Mouse (Mus musculus) adrenal gland, adult 18-20 months (tissue): ENCODE data around the gene Siah2. TPM values are rescaled to one million over a fixed set of nuclear protein-coding genes. Genes with fewer than 3 reads are reported as not detected.

ENCODE experiments used
- DNase-seq, 2 experiments: peaks; one replicate each; pipeline ENCODE4 v3.0.0; 2021 to 2022; ENCODE audit warnings: low spot score in 2 of 2
- long read RNA-seq, 2 experiments: library from polyadenylated mRNA; stranded (forward); transcript quantifications; one replicate each; pipeline ENCODE4 v2.0.0; 2021
- total RNA-seq, 2 experiments: library from RNA; stranded (reverse); gene quantifications; 1 replicate in 1 of 2; 2 replicates in 1 of 2; pipeline ENCODE4 v1.2.3; 2021

The Siah2 gene
- 10 to 100 TPM; 19.8 to 29.9 TPM for total RNA-seq
- long read RNA-seq, experiment 1, transcript Siah2-201 (2 exons, 2,511 nt), result major isoform, 35 of 35 reads
- long read RNA-seq, experiment 1, partial matches to known transcripts, result 0 of 35 reads
- long read RNA-seq, experiment 1, other reads (novel, unspliced or antisense), result 0 of 35 reads
- long read RNA-seq, experiment 2, transcript Siah2-201 (2 exons, 2,511 nt), result major isoform, 43 of 46 reads
- long read RNA-seq, experiment 2, partial matches to known transcripts, result 0 of 46 reads
- long read RNA-seq, experiment 2, other reads (novel, unspliced or antisense), result 3 of 46 reads

GRCm38 (mm10) chr3:58691997-58692721 is at the start of gene Siah2:
TSS of gene Siah2 (minus strand) at chr3:58692400.
- peak; percentile 89 to 91 for DNase-seq

DNA sequence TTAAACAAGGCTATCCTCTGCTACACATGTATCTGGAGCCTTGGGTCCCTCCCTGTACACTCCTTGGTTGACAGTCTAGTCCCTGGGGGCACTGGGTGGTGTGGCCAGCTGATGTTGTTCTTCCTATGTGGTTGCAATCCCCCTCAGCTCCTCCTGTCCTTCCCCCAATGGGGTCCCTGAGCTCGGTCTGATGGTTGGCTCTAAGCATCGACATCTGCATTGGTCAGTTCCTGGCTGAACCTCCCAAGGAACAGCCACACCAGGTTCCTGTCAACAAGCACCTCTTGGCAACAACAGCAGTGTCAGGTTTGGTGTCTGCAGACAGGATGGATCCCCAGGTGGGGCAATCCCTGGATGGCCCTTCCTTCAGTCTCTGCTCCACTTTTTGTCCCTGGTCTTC is 47.3 kb upstream of the Siah2 start:
- no peak for DNase-seq

DNA sequence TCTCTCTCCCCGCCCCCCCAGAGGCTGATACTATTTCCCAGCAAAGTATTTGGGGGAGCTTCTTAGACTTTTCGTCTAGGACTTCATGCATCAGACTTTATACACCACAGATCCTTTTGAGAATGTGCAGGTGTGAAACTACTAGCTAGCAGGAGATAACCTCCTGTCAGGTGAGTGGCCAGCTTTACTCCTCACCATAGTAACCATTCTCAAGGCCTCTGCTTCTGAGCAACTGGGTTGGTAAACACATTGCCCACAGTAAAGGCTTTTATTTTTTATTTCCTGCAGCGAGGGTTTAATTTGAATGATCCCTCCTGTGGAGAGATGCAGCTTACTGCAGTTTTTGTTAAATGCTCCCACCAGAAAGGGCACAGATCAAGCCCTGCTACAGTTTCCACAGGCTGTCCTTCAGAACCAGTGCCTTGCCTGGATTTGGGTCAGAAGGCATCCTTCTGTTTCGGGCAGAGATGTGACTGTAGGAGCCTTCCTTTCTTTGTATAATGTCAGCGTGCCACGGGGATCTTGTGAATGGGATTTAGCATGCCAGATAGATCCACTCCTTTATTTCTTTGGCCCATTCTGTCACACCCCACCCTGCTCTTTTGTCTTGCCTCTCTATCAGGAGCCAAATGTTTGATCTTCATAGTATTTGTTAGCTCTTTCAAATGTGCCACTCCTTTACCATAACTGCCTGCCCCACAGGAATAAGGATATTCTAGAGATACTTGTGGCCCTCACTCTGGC is 46.3 kb upstream of the Siah2 start:
- DNase-seq, result no peak

DNA sequence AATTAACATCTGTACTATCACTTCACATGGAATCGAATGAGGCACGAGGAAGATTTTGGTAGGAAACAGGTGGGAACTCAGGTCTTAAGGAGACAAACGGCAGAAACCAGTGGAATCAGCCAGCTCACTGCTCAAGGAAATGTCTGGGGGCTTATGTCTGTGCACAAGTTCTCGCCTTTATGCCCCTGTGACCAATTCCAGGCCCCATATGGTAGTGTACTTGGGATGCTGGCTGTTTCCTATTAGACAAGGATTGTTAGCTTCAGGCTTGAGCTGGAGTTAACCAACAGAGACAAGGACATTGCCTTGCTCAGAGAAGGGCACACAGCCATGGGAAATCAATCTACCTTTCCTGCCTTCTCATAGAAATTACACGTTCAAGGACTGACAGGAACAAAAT is 39.3 kb upstream of the Siah2 start:
- no peak for DNase-seq

GRCm38 (mm10) chr3:58730580-58730979 is 38.4 kb upstream of the Siah2 start:
- no peak for DNase-seq

GRCm38 (mm10) chr3:58729549-58729948 is 37.3 kb upstream of the Siah2 start:
- DNase-seq, result no peak

- DNase-seq, result no peak
Observed at GRCm38 (mm10) chr3:58727601-58728000, 35.4 kb upstream of the Siah2 start.

DNA sequence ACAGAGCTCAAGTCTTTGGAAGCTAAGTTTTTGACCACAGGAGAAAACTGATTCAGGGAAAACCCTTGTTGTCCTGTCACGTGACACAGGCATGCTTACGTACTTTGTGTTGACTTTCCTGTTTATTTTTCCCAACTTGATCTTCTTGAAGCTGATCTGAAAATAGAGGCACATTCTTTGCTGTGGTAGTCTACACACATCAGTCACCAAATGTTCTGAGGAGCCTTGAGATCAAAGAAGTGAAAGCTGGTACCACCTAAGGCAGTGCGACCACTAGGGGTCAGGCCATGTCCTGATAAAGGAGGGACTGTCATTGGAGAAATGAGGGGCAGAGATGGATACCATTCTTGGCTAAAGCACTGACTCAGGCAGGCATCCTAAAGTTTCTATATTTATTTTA is 34.8 kb upstream of the Siah2 start:
- peak in 1 of 2 experiments; percentile 40 for DNase-seq

DNA sequence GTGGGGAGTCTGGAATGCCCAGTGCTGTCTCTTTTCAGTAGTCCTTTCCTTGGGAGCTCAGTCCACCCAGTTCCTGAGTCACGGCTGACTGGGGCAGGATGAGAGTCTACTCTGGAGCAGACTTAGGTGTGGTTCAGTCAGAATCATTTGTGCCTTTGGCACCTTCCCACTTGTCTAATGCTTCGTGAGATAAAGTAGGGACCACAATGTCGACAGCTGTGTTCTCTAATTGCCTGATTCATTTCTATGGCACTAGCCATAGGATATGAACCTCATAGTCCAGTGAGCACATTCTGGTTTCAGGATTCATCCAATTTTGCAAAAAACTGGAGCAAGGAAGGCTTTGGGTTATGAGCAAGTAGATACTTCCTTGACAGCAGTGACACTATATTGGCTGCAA is 34.2 kb upstream of the Siah2 start:
- DNase-seq, result no peak

GRCm38 (mm10) chr3:58724815-58725214 is 32.6 kb upstream of the Siah2 start:
- no peak for DNase-seq

- no peak for DNase-seq
Observed at GRCm38 (mm10) chr3:58723656-58724055, 31.5 kb upstream of the Siah2 start.

DNA sequence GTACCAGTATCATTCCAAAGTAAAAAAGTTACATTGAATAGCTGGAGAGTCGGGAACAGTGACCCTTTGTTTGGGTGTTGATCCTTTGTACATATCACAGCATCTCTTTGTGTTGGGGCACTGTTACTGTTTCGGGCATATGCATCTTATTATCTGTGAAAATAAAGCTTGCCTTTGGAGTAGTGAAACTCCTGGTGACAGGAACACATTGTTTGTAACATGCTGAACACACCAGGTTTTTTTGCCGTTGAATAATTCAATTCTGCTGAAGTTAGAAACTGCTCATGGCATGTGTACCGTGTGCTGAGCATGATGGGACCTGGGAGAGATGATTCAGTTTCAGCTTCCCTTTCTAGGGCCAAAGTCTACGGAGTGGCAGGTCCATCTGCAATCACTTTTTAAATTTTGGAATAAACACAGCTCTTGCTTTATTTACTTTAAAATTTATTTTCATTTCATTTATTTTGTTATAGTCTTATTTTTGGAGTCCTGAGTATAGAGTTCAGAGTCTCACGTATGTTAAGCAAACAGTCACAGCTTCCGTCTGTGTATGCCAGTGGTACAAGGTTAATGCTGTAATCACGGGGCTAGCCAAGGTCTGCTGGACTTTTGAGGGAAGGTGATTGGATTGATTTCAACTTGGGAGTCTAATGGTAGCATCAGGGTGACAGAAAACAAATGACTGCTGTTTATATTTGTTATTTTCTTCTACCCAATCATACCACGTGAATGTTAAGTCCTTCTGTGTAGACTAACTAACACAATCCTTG is 27.4 kb upstream of the Siah2 start:
- no peak for DNase-seq

- no peak for DNase-seq
Observed at GRCm38 (mm10) chr3:58716705-58717104, 24.5 kb upstream of the Siah2 start.

- no peak for DNase-seq
Observed at GRCm38 (mm10) chr3:58714767-58715166, 22.6 kb upstream of the Siah2 start.

DNA sequence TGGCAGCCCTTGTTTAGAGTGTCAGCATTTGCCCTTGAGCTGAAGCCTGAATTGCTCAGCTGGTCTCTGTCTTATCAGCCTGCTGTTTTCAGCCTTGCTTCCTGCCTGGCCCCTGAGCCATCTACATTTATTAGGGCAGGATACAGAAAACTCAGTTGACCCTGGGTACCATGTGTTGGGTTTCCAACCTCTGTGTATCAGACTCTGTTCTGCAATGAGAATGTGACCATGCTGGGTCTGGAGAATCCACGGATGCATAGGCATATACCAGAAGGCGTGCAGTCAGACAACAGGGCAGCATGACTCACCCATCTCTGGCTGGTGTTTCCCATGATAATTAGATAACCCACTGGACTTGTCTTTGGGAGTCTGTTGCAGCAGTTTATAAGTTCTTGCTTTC is 21.8 kb upstream of the Siah2 start:
- DNase-seq, result peak in 1 of 2 experiments; percentile 17

DNA sequence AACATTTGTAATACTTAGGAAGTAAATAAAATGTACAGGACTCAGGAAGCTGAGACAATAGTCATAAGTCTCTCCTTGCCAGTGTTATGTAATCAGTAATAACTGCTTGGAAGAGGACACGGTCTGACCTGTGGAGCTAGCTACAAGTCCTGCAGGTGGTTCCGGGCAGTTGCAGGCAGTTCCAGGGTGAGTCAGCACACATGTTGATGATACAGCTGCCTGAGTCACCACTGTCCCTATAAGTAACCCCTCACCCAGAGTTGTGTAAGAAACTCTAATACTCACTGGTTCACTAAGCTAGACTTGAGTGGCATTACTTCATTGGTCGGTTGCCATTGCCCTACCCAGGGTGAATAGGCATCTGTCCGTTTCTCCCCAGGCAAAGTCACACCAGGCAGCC is 21.0 kb upstream of the Siah2 start:
- DNase-seq, result no peak

DNA sequence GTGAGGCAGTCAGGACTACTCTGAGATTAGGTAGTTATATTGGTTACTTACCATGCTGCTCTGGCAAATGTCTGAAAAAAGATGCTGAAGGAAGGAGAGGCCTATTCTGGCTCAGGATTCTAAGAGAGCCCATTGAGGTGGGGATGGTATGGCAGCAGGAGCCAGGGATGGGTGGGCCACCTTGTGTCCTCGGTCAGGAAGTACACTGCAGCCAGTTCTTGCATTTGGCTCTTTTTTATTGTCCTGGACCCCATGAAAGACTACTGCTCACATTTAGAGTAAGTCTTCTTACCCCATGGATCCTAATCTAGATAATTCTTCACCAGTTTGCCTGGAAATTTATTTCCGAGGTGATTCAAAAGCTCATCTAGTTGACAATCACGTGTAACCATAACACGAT is 12.3 kb upstream of the Siah2 start:
- DNase-seq, result no peak

DNA sequence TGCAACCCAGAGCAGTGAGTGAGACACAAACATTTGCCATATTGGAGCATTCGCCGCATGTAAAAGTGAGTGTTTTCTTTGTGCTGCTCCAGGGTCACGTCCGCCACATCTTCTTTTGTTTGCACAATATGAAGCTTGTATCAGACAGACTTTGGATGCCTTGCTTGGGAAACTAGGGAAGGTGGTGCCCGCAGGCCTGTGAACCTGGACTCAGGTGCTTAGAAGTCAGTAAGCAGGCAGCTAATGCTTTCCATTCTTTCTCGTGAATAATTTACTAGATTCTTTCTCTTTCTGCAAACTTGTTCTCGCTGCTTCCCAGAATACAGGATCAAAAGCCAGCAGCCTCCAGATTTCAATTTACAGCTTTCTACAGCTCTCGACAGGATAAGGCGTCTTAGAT is 11.5 kb upstream of the Siah2 start:
- DNase-seq, result no peak

DNA sequence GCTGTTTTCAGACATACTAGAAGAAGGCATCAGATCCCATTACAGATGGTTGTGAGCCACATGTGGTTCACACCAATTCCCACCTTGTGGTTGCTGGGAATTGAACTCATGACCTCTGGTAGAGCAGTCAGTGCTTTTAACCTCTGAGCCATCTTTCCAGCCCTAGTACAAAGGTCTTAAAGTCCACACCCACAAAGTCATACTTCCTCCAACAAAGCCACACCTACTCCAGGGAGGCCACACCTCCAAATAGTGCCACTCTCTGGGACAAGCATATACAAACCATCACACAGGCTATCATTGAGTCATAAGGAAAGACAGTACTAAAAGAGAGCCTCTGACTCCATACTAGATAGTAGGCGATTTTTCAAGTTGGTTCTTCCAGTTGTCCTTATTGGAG is 10.1 kb upstream of the Siah2 start:
- DNase-seq, result no peak

DNA sequence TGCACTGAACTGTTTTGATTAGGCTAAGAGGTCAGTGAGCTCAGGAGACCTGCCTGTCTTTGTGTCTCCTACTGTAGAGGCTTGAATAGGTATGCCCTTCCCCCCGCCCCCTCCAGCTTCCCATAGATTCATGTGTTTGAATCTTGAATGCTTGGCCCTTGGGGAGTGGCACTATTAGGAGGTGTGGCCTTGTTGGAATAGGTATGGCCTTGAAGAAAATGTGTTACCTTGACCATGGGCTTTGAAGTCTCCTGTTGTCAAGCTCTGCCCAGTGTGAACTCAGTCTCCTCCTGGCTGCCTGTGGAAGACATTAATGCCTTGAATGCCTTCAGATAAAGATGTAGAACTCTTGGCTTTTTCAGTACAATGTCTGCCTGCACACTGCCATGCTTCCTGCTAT is 9.2 kb upstream of the Siah2 start:
- no peak for DNase-seq

DNA sequence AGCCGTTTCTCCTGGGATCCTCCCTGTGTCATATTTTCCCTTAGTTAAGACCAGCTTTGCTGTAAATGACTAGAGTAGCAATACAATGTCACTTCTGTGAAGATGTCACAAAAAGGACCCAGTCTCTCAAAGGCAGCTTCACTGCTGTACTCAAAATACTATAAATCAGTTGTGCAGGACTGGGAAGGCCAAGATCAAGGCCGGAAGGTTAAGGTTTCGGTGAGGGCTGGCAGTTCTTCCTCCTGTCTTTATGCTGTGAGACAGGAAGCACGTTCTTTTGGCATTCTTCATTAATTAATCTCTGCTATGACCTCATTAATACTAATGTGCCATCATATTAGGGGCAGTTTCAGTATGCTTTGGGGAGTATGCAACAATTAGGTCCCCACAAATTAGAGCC is 5.7 kb upstream of the Siah2 start:
- no peak for DNase-seq
